Mouse (Mus musculus) macrophage (primary cell): ENCODE data around the gene Tsku. TPM values are rescaled to one million over a fixed set of nuclear protein-coding genes. Genes with fewer than 3 reads are reported as not detected.

Source experiments
- H3K27ac ChIP-seq: fragments of 350-480 bp; formaldehyde crosslinking; 2 replicates; pipeline ENCODE4 v1.9.0; 2021
- H3K36me3 ChIP-seq: fragments of 350-480 bp; formaldehyde crosslinking; 2 replicates; pipeline ENCODE4 v1.9.0; 2021; ENCODE audit errors: inconsistent target
- H3K4me3 ChIP-seq: fragments of 350-480 bp; formaldehyde crosslinking; 2 replicates; pipeline ENCODE4 v1.9.0; 2021; ENCODE audit errors: inconsistent target
- H3K79me2 ChIP-seq: fragments of 350-480 bp; formaldehyde crosslinking; 2 replicates; pipeline ENCODE4 v1.9.0; 2021; ENCODE audit errors: inconsistent target
- WGBS: methylation state at CpG from one replicate; pipeline ENCODE4 v1.1.7; 2026; ENCODE audit warnings: inconsistent platforms; ENCODE audit not compliant: missing documents; 5-methylcytosine and 5-hydroxymethylcytosine counted together
- polyA plus RNA-seq: library from polyadenylated mRNA; stranded (reverse); fragments of 250-400 nt; gene quantifications from 3 replicates; pipeline ENCODE4 v1.2.4, GENCODE M21; 2018; ENCODE audit warnings: inconsistent platforms

Gene Tsku
- polyA plus RNA-seq, 1 experiment from 2014 or later: 3.6 TPM

GRCm38 (mm10) chr7:98326051-98326450, 35.1 kb downstream of the Tsku start:
- WGBS: 90% methylated on average over 6 of the region's 7 CpGs
- no peaks in the 10 kb centered on the region for H3K79me2 ChIP-seq
- H3K4me3 ChIP-seq: no peak overlapping the region
- no peaks in the 10 kb centered on the region for H3K36me3 ChIP-seq
- no peak overlapping the region for H3K27ac ChIP-seq

GRCm38 (mm10) chr7:98324228-98324627, 36.9 kb downstream of the Tsku start:
- Histone ChIP-seq H3K36me3 (no peaks in the 10 kb centered on the region), H3K79me2 (peaks cover 8% of the 10 kb centered on the region; the same call in 1 of the 2 replicates), H3K4me3 (no peak overlapping the region), H3K27ac (no peak overlapping the region)
- 80% methylated on average over 1 of the region's 1 CpGs for WGBS

GRCm38 (mm10) chr7:98323288-98324019, 37.7 kb downstream of the Tsku start:
- H3K36me3 ChIP-seq: no peaks in the 10 kb centered on the region
- no peak overlapping the region for H3K4me3 ChIP-seq
- WGBS: 57% methylated on average over 3 of the region's 5 CpGs
- peaks cover 8% of the 10 kb centered on the region; the same call in 1 of the 2 replicates for H3K79me2 ChIP-seq
- H3K27ac ChIP-seq: peak overlapping the region; percentile 95

DNA sequence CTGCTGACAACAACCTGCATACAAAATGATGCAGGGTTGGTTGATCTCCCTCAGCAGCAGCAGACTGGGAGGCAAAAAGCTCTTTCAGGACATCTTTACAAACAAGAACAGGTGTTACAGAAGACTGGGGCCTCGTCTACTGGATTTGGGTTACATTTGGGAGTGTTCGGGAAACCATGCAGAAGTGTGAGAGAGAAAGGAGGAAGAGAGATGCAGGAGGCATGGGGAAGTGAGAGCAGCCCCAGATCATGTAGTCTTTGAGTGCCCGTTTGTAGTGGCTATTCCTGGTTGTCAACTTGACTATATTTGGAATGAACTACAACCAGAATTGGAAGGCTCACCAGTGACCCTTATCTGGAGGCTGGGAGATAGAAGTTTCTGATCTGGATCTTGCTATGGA, 38.7 kb downstream of the Tsku start:
- no peaks in the 10 kb centered on the region for H3K36me3 ChIP-seq
- H3K79me2 ChIP-seq: peaks cover 8% of the 10 kb centered on the region; the same call in 1 of the 2 replicates
- WGBS: 10% methylated on average over 3 of the region's 3 CpGs
- no peak overlapping the region for H3K4me3 ChIP-seq
- H3K27ac ChIP-seq: peak overlapping the region; percentile 95

GRCm38 (mm10) chr7:98321083-98321482, 40.0 kb downstream of the Tsku start, which contains the start of gene Acer3:
Acer3 (minus strand) TSS chr7:98321208.
- Histone ChIP-seq H3K79me2 (peaks cover 8% of the 10 kb centered on the region; the same call in 1 of the 2 replicates), H3K4me3 (peak within 1 kb of the TSS; percentile 24; the same call in 1 of the 2 replicates), H3K27ac (peak within 1 kb of the TSS; percentile 95), H3K36me3 (no peaks in the 10 kb centered on the region)
- WGBS: 16% methylated on average over 2 of the region's 2 CpGs

DNA sequence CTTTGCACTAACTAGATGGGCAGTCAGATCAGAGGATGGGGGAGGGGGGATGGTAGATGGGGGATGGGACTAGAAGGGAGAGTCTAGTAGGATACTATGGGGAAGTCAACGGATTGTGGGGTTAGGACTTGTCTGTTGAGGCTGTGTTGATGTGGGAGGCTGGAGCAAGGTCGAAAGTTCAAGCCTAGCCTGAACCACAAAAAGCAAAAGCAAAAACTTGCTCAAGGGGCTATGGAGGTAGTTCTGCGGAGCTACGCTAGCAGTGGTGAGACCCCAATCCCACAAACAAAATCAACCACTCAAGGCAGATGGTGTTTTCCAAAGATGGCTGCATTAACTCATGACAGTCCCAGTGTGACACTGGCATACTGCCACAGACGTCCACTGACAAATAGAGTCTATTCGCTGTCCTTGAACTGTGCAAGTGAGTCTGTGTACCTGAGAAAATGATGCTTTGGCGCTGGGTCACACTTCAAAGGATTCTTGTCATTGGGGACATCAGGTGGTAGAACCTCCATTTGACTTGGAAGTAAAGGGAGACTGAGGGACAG, 41.0 kb downstream of the Tsku start:
- 88% methylated on average over 7 of the region's 7 CpGs for WGBS
- H3K4me3 ChIP-seq: peak overlapping the region; percentile 24; the same call in 1 of the 2 replicates
- peak overlapping the region; percentile 95 for H3K27ac ChIP-seq
- peaks cover 8% of the 10 kb centered on the region; the same call in 1 of the 2 replicates for H3K79me2 ChIP-seq
- H3K36me3 ChIP-seq: no peaks in the 10 kb centered on the region

DNA sequence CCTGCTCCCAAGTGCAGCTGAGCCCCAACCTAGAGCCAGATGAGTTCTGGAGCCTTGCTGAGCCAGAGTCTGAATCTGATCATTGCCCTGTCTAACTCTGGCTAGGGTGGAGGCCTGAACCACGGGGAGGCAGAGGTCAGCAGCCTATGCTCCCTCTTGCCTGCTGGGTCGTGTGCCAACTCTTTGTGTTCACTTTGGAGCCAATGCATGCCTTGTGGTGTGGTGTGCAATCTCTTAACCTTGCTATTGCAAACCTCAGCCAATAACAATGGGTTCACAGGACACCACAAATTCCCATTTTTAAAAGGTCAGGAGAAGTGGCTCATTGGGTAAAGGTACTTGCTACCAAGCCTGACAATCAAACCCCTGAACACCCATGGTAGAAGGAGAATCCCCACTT, 44.6 kb downstream of the Tsku start:
- no peak overlapping the region for H3K4me3 ChIP-seq
- H3K79me2 ChIP-seq: peaks cover 8% of the 10 kb centered on the region; the same call in 1 of the 2 replicates
- no peaks in the 10 kb centered on the region for H3K36me3 ChIP-seq
- H3K27ac ChIP-seq: no peak overlapping the region
- 54% methylated on average over 2 of the region's 2 CpGs for WGBS

DNA sequence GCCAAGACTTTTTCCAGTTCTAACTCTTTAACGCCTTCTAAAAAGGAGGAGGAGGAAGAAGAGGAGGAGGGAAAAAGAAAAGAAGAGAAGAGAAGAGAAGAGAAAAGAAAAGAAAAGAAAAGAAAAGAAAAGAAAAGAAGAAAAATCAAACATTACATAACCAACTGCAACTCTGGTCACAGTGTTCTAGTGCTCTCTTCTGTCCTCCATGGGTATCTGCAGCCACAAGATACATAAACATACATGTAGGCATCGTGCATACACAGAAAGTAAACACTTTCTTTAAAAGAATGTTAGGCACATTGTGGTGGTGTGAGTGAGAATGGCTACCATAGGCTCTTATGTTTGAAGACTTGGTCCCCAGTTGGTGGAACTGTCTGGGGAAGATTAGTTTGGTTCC, 46.0 kb downstream of the Tsku start:
- 93% methylated on average over 2 of the region's 2 CpGs for WGBS
- H3K4me3 ChIP-seq: no peak overlapping the region
- 0 out of 2 replicates have a peak, but pooled peaks cover under 1% of the 10 kb centered on the region for H3K79me2 ChIP-seq
- H3K27ac ChIP-seq: no peak overlapping the region
- no peaks in the 10 kb centered on the region for H3K36me3 ChIP-seq

DNA sequence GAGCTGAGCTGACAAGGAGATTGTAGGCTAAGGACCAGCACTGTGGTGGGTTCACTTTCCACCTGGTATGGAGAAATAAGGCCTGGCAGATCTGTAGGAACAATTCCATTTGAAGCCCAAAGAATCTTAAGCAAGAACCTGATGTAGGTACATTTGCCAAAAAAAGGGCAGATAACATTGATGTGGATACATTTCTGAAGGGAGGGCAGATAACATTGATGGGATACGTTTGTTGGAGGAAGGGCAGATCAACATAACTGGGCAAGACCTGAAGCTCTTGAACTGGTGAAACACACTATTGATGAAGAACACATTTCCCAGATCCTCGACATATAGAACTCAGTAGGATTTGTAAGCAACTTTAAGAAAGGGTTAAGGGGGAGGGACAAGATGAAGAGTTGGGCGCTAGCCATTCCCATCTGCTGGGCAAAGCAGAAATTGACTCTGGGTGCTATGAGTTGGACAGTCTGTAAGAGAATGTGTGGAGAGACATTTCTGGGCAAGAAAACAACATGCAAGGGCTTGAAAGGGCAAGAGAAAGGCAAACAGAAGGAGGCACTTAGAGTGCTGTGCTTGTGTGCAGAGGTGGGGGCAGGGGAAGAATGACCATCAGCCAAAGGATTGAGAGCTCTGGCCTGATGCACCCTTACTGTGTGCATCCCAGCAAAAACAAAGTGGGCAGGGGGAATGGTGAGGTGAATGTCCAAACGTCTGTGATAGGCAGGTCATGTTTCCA, 48.8 kb downstream of the Tsku start:
- H3K79me2 ChIP-seq: peaks cover 19% of the 10 kb centered on the region
- no peaks in the 10 kb centered on the region for H3K36me3 ChIP-seq
- H3K4me3 ChIP-seq: no peak overlapping the region
- WGBS: 94% methylated on average over 4 of the region's 4 CpGs
- H3K27ac ChIP-seq: no peak overlapping the region

- WGBS: 75% methylated on average over 6 of the region's 6 CpGs
Measured at GRCm38 (mm10) chr7:98310266-98310665, 50.9 kb downstream of the Tsku start.

DNA sequence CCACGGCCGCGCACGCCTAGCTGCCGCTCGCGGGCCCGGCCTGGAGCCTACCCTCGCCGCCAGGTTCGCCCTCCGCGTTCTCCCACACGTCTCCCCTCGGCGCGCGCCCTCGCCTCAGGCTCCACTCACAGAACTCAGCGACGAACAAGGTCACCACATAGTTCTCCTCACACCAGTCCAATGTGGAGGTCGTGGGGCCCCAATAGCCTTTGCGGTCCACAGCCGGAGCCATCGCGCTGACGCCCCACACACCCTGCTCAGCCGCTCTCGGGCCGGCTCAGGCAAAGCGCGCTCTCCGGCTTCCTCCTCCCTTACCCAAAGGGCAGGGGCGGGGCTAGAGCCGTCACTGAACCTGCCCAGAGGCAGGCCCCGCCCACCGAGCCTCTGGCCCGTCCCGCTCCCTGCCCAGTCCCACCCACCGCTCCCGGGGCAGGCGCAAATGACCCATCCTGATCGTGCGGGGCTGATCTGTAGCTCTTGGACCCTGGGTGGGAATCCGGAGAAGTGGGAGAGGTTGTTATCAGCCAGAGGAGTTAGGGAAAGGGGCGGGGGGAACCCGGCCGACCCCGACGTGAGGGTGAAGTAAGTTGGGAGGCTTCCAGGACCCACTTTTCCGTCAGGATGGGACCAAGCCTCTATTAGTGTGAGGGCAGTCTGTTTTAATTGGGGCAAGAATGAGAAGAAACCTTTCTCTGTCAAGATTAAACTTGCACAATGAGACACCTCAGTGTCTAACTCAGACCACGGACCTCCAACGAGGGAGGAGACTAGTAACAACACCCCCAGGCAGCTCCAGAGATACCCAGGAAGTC, 51.7 kb downstream of the Tsku start:
- H3K4me3 ChIP-seq: peak overlapping the region; percentile 84
- H3K36me3 ChIP-seq: no peaks in the 10 kb centered on the region
- H3K79me2 ChIP-seq: peaks cover 48% of the 10 kb centered on the region
- under 1% methylated on average over 53 of the region's 53 CpGs for WGBS
- peak overlapping the region; percentile 58 for H3K27ac ChIP-seq

More at GRCm38 (mm10) chr7:98310266-98310665, 50.9 kb downstream of the Tsku start:
- no peaks in the 10 kb centered on the region for H3K36me3 ChIP-seq
- H3K79me2 ChIP-seq: peaks cover 40% of the 10 kb centered on the region
- no peak overlapping the region for H3K27ac ChIP-seq
- no peak overlapping the region for H3K4me3 ChIP-seq

GRCm38 (mm10) chr7:98308607-98309218, 52.4 kb downstream of the Tsku start:
- peak overlapping the region; percentile 68 for H3K27ac ChIP-seq
- peak overlapping the region; percentile 84 for H3K4me3 ChIP-seq
- H3K79me2 ChIP-seq: peaks cover 55% of the 10 kb centered on the region
- H3K36me3 ChIP-seq: no peaks in the 10 kb centered on the region
- WGBS: under 1% methylated on average over 33 of the region's 33 CpGs

DNA sequence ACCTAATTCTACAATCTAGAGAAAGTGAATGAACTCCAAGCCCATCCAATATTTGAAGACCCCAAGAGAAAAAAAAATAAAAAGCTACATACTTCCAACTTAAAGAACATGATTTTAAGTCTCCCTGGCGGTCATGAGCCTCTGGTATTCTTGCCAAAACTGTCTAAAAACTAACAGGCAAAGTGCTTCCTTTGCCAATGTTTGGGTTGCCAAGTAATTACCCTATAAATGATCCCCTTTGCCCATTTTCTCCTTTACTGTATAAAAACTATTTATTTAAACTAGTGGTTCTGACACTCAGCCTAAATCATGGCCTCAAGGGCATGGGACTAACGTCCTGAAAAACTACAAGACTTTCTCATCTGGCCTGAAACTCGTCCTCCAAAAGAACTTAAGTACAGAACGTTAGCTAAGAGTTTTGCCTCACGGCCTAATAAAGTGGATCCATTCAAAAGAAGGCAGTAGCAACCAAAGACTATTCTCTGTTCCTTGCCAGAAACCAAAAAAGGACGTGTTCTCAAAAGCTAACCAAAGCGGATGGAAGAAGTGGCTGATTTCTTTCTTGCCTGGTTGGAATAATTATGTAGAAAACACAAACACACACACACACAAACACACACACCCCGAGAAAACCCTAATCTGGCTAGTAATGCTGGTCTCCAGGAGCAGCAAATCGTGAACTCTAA, 53.1 kb downstream of the Tsku start:
- peak overlapping the region; percentile 68 for H3K27ac ChIP-seq
- peaks cover 61% of the 10 kb centered on the region for H3K79me2 ChIP-seq
- H3K36me3 ChIP-seq: no peaks in the 10 kb centered on the region
- 31% methylated on average over 9 of the region's 9 CpGs for WGBS
- peak overlapping the region; percentile 84 for H3K4me3 ChIP-seq
